Mouse (Mus musculus) CH12.LX (cell line): Measurements from ENCODE around the gene Psip1. TPM values are rescaled to one million over a fixed set of nuclear protein-coding genes. Genes with fewer than 3 reads are reported as not detected.
A peak's percentile ranks its signal among the peaks of the same experiment; 100 is the strongest.
"Not testable (repeated sequence)": the region's sequence is repeated elsewhere in the genome, so short reads cannot be mapped to it uniquely, and the experiment has no call there.

Source experiments
- DNase-seq: peaks from one replicate; pipeline ENCODE4 v3.0.0-alpha.2; 2013; ENCODE audit errors: extremely low read depth
- H3K27ac ChIP-seq: 2 replicates; pipeline ENCODE4 v1.5.1; 2012; ENCODE audit warnings: low read depth, mild to moderate bottlenecking, control low read depth, moderate library complexity; ENCODE audit not compliant: insufficient read depth
- H3K27me3 ChIP-seq: replicated peaks from 2 replicates; pipeline ENCODE3; 2012; ENCODE audit warnings: inconsistent platforms
- H3K36me3 ChIP-seq, 2 experiments: replicated peaks in 1 of 2; 2 replicates each; pipeline versions ENCODE3 to v1.6.1; 2012; ENCODE audit warnings: inconsistent platforms in 1 of 2, low read length in 1 of 2, mild to moderate bottlenecking in 1 of 2, mixed read lengths in 1 of 2, moderate library complexity in 1 of 2; ENCODE audit not compliant: control insufficient read depth in 1 of 2, insufficient read depth in 1 of 2
- H3K4me1 ChIP-seq, 2 experiments: 2 replicates each; pipeline ENCODE4 v1.6.1; 2012; ENCODE audit warnings: inconsistent platforms in 1 of 2, moderate library complexity in 1 of 2; ENCODE audit not compliant: insufficient read depth in 2 of 2, control insufficient read depth in 1 of 2
- H3K4me2 ChIP-seq: 2 replicates; pipeline ENCODE4 v1.6.1; 2012; ENCODE audit warnings: low read depth, mild to moderate bottlenecking, control low read depth; ENCODE audit not compliant: poor library complexity, insufficient read depth, severe bottlenecking
- H3K4me3 ChIP-seq, 3 experiments: fragments of 150-350 bp in 1 of 3; sonication (generic) in 1 of 3; replicated peaks in 1 of 3; 2 replicates each; pipeline versions ENCODE3 to v1.5.1; 2011 to 2012; ENCODE audit warnings: low read depth in 2 of 3, low read length in 2 of 3, mild to moderate bottlenecking in 2 of 3, moderate library complexity in 2 of 3, control low read depth in 1 of 3, improper control_type of control experiment in 1 of 3, inconsistent platforms in 1 of 3, mixed read lengths in 1 of 3; ENCODE audit not compliant: poor library complexity in 1 of 3
- H3K79me2 ChIP-seq: replicated peaks from 2 replicates; pipeline ENCODE4 v1.6.1; 2012; ENCODE audit warnings: mild to moderate bottlenecking, moderate library complexity; ENCODE audit not compliant: control insufficient read depth, poor library complexity, insufficient read depth, severe bottlenecking; ENCODE audit errors: extremely low read depth
- H3K9ac ChIP-seq: 2 replicates; pipeline ENCODE4 v1.6.1; 2012; ENCODE audit warnings: low read depth, mild to moderate bottlenecking, control low read depth, moderate library complexity; ENCODE audit not compliant: insufficient read depth
- H3K9me3 ChIP-seq: replicated peaks from 2 replicates; pipeline ENCODE3; 2012; ENCODE audit warnings: low read length, inconsistent platforms, mixed read lengths
- CTCF ChIP-seq, 2 experiments: IDR thresholded peaks in 1 of 2; conservative IDR thresholded peaks in 1 of 2; 2 replicates each; pipeline ENCODE4 v1.5.1; 2011 to 2012; ENCODE audit warnings: low read depth in 2 of 2, low read length in 2 of 2, improper control_type of control experiment in 1 of 2, inconsistent platforms in 1 of 2, mild to moderate bottlenecking in 1 of 2, moderate library complexity in 1 of 2
- ELF1 ChIP-seq: IDR thresholded peaks from 2 replicates; pipeline ENCODE4 v1.6.1; 2014; ENCODE audit warnings: low read depth, mild to moderate bottlenecking, inconsistent platforms, low read length, improper control_type of control experiment
- NELFE ChIP-seq: IDR thresholded peaks from 2 replicates; pipeline ENCODE4 v1.6.1; 2011; ENCODE audit warnings: low read depth, low read length, improper control_type of control experiment
- POLR2A ChIP-seq: IDR thresholded peaks from 2 replicates; pipeline ENCODE4 v1.6.1; 2011; ENCODE audit warnings: low read depth, mild to moderate bottlenecking, improper control_type of control experiment, low read length
- TBP ChIP-seq: conservative IDR thresholded peaks from 2 replicates; pipeline ENCODE4 v1.6.1; 2011; ENCODE audit warnings: low read depth, low read length, improper control_type of control experiment
- TCF12 ChIP-seq: IDR thresholded peaks from 2 replicates; pipeline ENCODE4 v1.6.1; 2014; ENCODE audit warnings: low read depth, mild to moderate bottlenecking, inconsistent platforms, low read length, improper control_type of control experiment
- ZC3H11A ChIP-seq: IDR thresholded peaks from 2 replicates; pipeline ENCODE4 v1.6.1; 2012; ENCODE audit warnings: low read depth, mild to moderate bottlenecking, inconsistent platforms, low read length, improper control_type of control experiment
- dilution Hi-C: fragments of 300-500 bp; cut with MboI; formaldehyde crosslinking; loops from 2 replicates; pipeline ENCODE4 v1.14.3; 2020; ENCODE audit warnings: low sequenced_read_pairs; ENCODE audit not compliant: extremely low pct_unique_long_range_greater_than_20kb, extremely low pct_ligation_motif_present
- in situ Hi-C: fragments of 300-500 bp; cut with MboI; formaldehyde crosslinking; loops from 3 replicates; pipeline ENCODE4 v1.14.3; 2019; ENCODE audit warnings: low sequenced_read_pairs, low pct_ligation_motif_present, low pct_unique_long_range_greater_than_20kb, mixed read lengths
- polyA plus RNA-seq: library from polyadenylated mRNA; unstranded; fragments of >175 nt; gene quantifications from 2 replicates; pipeline ENCODE4 v1.2.1, GENCODE M21; 2012; ENCODE audit warnings: low read depth; ENCODE audit not compliant: insufficient read length
- total RNA-seq, 2 experiments: library from RNA; depleted of rRNA; stranded (reverse); fragments of 300-350 nt in 1 of 2; fragments of >200 nt in 1 of 2; gene quantifications; 2 replicates each; pipeline ENCODE4 v1.2.3; 2012 to 2014

Gene Psip1
- total and polyA plus RNA-seq, 3 experiments, result 61.7 to 157 (median 107) TPM

DNA sequence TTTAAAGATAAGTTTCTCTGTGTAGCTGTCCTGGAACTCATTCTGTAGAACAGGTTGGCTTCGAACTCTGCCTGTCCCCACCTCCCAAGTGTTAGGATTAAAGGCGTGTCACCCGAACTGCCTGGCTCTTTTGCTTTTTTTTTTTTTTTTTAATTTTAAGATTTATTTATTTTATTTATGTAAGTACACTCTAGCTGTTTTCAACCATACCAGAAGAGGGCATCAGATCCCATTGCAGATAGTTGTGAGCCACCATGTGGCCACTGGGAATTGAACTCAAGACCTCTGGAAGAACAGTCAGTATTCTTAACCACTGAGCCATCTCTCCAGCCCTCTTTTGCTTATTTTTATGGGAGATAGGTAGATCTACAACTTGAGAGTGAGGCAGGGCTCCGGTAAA, 43.8 kb upstream of the Psip1 start:
- H3K27me3 ChIP-seq, H3K27ac ChIP-seq, H3K4me3 ChIP-seq, H3K79me2 ChIP-seq, H3K4me2 ChIP-seq, H3K9me3 ChIP-seq, H3K36me3 ChIP-seq, H3K9ac ChIP-seq, dilution Hi-C loops: not testable (repeated sequence)
- peak; percentile 5 for DNase-seq
- peak in 1 of 2 experiments; percentile 55; a peak in 2 of 4 replicates for TF ChIP-seq CTCF (conservative IDR thresholded peaks at IDR 0.05 in 1 of 2, IDR thresholded peaks at IDR 0.05 in 1 of 2; ENCODE audit: low read depth in 2 of 2, low read length in 2 of 2)
- in situ Hi-C loops, result loop anchor here (5.0 kb wide), 1 partner anchor 37 kb away; no protein-coding TSS in a partner anchor
- peaks cover 0 to 11% of the 10 kb centered on the region in 2 experiments; a peak in 2 of 4 replicates for H3K4me1 ChIP-seq

- Histone ChIP-seq H3K9ac (no peak overlapping the region), H3K79me2 (no peaks in the 10 kb centered on the region), H3K4me1 (peaks cover 0 to 17% of the 10 kb centered on the region in 2 experiments; a peak in 2 of 4 replicates), H3K9me3 (no peaks in the 10 kb centered on the region), H3K4me2 (no peak overlapping the region), H3K36me3 (peaks cover 0 to 9% of the 10 kb centered on the region in 2 experiments), H3K4me3 (no peak overlapping the region), H3K27ac (no peak overlapping the region), H3K27me3 (no peaks in the 10 kb centered on the region)
- dilution Hi-C loops (no loop called here), in situ Hi-C loops (no loop called here)
- TF ChIP-seq TCF12 (no peak), CTCF (conservative IDR thresholded peaks at IDR 0.05 in 1 of 2, IDR thresholded peaks at IDR 0.05 in 1 of 2; ENCODE audit: low read depth in 2 of 2, low read length in 2 of 2) (peak; percentile 37 to 53; a peak in 3 of 4 replicates)
- DNase-seq, result peak; percentile 65
Observed at GRCm38 (mm10) chr4:83527921-83528320, 41.7 kb upstream of the Psip1 start.

DNA sequence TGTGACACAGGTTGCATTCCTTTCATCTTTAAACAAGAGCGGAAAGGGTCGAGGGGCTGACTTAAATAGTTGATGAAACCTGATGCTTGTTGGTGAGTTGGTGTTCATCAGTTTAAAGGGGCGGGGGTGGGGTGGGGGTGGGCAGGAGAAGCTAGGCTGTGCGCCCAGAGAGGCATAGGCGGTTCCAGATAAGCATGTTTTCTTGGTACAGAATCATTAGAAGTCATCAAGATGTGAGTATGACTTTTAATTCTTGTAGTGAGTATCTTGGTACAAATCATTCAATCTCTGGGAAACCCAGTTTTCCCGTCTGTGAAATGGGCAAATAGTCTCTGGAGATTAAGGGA, 40.7 kb upstream of the Psip1 start:
- Histone ChIP-seq H3K36me3 (peaks cover 0 to 9% of the 10 kb centered on the region in 2 experiments), H3K27me3 (no peaks in the 10 kb centered on the region), H3K9me3 (no peaks in the 10 kb centered on the region), H3K27ac (no peak overlapping the region), H3K4me3 (no peak overlapping the region), H3K4me1 (peaks cover 0 to 17% of the 10 kb centered on the region in 2 experiments; a peak in 2 of 4 replicates), H3K79me2 (no peaks in the 10 kb centered on the region), H3K9ac (no peak overlapping the region), H3K4me2 (no peak overlapping the region)
- dilution Hi-C loops, result no loop called here
- DNase-seq, result no peak
- TF ChIP-seq POLR2A (no peak), ELF1 (no peak), ZC3H11A (no peak), TBP (no peak), NELFE (no peak)
- in situ Hi-C loops, result no loop called here
